Mouse (Mus musculus): ENCODE measurements around the gene Hc.

Hc gene

GRCm38 (mm10) chr2:34958036-34958435, 103.2 kb downstream of the Hc start:
- in situ Hi-C loops (cut with MboI, MseI) = loop anchor here (5.0 kb wide), 1 partner anchor 46 kb away; the partner anchor contains the start of gene Phf19 (in 2 of the 2)

GRCm38 (mm10) chr2:34957405-34957804, 103.8 kb downstream of the Hc start:
- in situ Hi-C loops (cut with MboI, MseI) = loop anchor here (5.0 kb wide), 1 partner anchor 45 kb away; the partner anchor contains the start of gene Phf19 (in 2 of the 2)

GRCm38 (mm10) chr2:34956941-34957340, 104.3 kb downstream of the Hc start:
- in situ Hi-C loops (cut with MboI, MseI) = loop anchor here (5.0 kb wide), 1 partner anchor 45 kb away; the partner anchor contains the start of gene Phf19 (in 2 of the 2)

GRCm38 (mm10) chr2:34954344-34954743, 106.9 kb downstream of the Hc start:
- in situ Hi-C loops (cut with MboI, MseI) = no loop called here

GRCm38 (mm10) chr2:34953547-34954116, 107.6 kb downstream of the Hc start:
- in situ Hi-C loops (cut with MboI, MseI) = no loop called here

- in situ Hi-C loops (cut with MboI, MseI) = no loop called here
Observed at GRCm38 (mm10) chr2:34953018-34953417, 108.2 kb downstream of the Hc start.

GRCm38 (mm10) chr2:34951469-34951868, 109.8 kb downstream of the Hc start:
- in situ Hi-C loops (cut with MboI, MseI) = no loop called here

GRCm38 (mm10) chr2:34948622-34949021, 112.6 kb downstream of the Hc start:
- in situ Hi-C loops (cut with MboI, MseI) = no loop called here

- in situ Hi-C loops (cut with MboI, MseI) = no loop called here
Observed at GRCm38 (mm10) chr2:34946046-34946445, 115.2 kb downstream of the Hc start.

GRCm38 (mm10) chr2:34945580-34945979, 115.7 kb downstream of the Hc start:
- in situ Hi-C loops (cut with MboI, MseI) = no loop called here

- in situ Hi-C loops (cut with MboI, MseI) = no loop called here
Observed at GRCm38 (mm10) chr2:34944761-34945160, 116.5 kb downstream of the Hc start.

GRCm38 (mm10) chr2:34943556-34944120, 117.6 kb downstream of the Hc start:
- in situ Hi-C loops (cut with MboI, MseI) = no loop called here

GRCm38 (mm10) chr2:34941061-34941675, 120.1 kb downstream of the Hc start:
- in situ Hi-C loops (cut with MboI, MseI) = no loop called here

GRCm38 (mm10) chr2:34940246-34940645, 121.0 kb downstream of the Hc start:
- in situ Hi-C loops (cut with MboI, MseI) = no loop called here

- in situ Hi-C loops (cut with MboI, MseI) = no loop called here
Observed at GRCm38 (mm10) chr2:34938269-34939208, 122.7 kb downstream of the Hc start.

GRCm38 (mm10) chr2:34937460-34937859, 123.8 kb downstream of the Hc start:
- in situ Hi-C loops (cut with MboI, MseI) = no loop called here

All from T-helper 17 cell (primary cell).